Mouse (Mus musculus): ENCODE results near the gene Cdca7l. TPM values are rescaled to one million over a fixed set of nuclear protein-coding genes. Genes with fewer than 3 reads are reported as not detected.

Gene Cdca7l
- total RNA-seq, 2 experiments from 2014 or later = 13.4 to 38.7 TPM

DNA sequence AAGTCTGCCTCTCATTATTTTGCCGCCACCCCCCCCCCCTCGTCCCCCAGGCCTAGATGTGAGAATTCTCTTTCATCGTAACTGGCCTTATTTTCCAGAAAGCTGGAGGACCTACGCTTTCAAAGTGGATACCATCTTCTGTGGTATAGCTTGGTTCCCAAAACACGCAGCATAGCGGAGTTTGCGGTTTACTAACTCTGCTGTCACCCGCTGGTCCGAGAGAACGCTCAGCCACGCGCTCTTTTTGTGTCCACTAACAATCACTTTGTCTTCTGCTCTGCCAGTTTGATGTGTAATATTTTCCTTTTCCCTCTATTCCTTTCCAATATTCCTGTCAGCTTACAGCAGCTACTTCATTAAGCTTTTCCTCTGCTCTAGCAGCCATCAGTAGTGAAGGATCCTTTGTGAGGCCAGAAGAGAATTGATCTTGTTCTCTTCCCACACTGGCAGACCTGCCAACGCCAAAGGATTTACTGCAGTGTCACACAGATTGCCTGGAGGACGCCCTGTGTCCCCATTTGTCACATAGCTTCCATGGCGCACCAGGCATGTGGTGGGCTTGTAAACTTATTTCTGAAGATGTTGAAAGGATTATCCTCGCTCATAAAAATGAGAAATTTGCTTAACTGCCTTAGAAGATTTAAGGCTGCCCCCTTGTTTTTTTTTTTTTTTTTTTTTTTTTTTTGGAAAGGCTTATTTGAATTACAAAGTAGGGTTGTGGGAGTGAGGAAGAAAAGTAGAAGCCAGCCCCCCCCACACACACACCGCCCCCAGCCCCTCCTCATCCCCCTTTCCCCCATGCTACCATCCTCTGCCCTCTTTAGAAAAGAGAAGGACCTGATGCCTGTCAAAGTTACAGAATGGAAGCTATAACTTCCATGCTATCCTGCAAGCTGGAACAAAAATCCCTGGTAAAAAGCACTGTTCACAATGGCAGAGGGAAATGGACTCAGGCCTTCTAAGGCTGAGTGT lies 4.6 kb downstream of the Cdca7l start:
- no peak for ATAC-seq (replicated peaks; ENCODE audit: low FRiP score, poor library complexity, severe bottlenecking)

DNA sequence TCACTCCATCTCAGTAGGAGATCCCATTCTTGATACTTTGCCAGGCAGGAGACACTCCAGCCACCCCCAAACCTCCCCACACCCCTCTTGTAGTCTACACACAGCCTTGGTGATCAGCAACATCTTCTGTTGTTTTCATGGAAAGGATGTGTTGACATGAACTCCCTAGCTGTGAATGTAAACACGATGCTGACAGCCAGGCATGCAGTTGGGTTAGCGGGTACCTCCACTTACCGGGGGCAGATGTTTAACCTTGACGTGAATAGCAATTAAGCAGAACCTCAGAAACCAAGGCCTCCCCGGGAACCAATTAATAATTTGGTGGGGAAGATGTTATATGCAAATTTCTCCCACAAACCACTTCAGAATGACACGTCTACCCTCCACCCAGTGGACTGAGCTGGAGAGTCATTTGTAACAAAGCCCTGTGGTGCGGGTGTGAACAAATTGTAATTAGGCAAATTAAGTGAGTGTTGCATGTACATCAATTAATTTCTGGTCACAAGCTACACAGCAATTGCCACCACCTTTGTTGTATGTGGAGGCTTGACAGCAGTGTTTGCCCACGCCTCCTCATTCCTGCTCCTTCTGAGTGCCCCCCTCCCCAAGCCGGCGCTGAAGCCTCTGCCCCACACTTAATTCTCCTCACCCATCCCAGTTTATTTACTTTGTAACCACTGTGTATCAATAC lies 5.4 kb downstream of the Cdca7l start:
- ATAC-seq (replicated peaks; ENCODE audit: low FRiP score, poor library complexity, severe bottlenecking) = no peak

DNA sequence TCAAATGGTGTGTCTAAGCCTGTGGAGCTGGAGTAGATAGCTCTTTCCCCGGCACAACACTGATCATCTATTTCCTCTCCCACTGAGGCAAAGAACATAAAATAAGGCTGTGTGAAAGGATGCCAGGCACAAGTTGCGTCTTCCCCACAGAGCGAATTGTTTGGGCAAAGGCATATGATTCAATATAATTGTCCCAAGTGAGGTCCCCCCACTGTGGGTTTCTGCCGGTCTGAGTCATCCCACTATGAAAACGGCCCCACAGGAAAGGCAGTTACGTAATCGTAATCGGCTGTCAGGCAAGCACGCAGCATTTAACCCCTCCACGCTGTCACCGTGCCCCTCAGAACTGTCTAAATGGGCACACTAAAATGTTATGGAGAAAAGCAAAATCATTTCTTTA lies 6.0 kb downstream of the Cdca7l start:
- no peak for ATAC-seq (replicated peaks; ENCODE audit: low FRiP score, poor library complexity, severe bottlenecking)

DNA sequence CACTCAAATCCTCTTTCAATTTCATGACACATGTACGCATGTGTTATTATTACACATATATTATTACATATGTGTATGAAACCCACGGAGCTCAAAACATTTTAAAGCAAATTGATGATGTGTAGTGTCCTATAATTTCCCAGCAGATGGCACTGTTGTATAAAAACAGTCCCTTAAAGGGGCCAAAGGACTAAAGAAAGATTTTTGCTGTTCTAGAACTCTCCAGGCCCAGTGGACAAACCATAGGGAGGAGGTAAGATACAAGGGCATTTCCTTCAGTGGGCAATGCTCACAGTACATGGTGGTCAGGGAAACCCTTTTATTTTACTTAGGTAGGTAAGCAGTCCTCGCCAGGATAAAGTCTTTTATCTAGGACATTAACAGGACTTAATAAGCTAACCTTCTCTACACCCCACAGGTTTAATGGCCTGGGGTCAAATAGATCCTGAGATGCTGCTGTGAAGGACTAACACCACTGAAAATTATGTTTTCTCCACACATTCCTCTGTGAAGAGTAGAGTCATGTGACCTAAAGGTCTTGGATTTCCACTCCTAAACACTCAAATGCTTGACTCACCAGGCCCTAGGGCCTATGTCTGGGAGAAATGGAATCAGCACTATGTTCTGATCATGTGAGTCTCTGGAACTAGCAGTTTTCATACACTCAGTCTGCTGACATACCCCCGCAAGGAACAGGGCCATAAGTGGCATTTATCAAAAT lies 16.2 kb downstream of the Cdca7l start:
- ATAC-seq (replicated peaks; ENCODE audit: low FRiP score, poor library complexity, severe bottlenecking) = no peak

DNA sequence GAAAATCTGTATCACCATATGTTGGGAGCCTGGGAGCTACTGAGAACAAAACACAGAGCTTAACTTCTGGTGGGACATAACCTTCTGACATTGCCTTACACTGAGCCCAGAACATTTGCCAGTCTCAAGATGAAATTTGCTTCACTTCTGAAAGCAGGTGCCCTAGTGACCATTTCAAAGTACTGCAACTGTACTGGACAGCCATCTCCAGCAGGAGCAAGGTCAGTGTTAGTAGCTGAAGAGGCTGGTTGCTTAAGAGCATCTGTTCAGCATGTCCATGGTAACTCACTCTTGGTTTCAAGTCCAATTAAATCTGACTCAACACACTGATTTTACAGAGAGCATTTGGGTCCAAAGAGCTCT lies 16.8 kb downstream of the Cdca7l start:
- no peak for ATAC-seq (replicated peaks; ENCODE audit: low FRiP score, poor library complexity, severe bottlenecking)

DNA sequence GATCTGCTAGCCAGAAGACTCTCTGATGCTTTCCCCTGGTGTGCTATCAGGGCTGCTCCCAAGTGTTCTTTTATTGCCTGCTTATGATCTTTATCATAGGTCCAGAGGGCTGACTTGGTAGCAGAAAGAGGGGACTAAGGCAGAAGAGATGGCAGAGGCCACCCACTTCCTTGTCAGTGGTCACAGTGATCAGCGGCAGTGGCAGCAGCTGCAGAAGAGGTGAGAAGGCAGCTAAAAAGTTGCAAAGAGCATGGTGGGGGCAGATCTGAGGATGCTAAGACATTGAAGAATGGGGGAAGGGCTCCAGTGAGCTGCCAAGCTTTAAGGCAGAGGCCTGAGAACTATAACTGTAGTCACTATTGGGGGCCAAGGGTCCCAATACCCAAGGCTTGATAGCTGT lies 17.3 kb downstream of the Cdca7l start:
- ATAC-seq (replicated peaks; ENCODE audit: low FRiP score, poor library complexity, severe bottlenecking) = no peak

DNA sequence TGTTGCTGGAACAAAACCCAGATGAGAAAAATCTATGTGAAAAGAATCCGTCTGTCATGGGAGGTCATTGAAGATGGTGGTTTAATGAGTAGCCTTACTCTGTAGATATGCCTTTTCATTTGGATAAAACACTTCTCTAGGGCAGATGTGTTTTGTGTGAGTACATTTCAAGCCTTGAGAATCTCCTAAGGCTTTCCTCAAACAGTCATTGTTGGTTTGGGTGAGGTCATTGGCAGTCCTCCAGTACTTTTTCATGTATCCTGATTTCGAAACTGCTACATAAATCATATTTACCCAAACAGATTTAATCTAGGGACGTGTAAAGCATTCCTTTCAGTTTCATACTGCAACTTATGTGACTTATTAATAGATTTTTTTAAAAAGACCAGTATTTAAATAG lies 24.3 kb downstream of the Cdca7l start:
- ATAC-seq (replicated peaks; ENCODE audit: low FRiP score, poor library complexity, severe bottlenecking) = no peak

DNA sequence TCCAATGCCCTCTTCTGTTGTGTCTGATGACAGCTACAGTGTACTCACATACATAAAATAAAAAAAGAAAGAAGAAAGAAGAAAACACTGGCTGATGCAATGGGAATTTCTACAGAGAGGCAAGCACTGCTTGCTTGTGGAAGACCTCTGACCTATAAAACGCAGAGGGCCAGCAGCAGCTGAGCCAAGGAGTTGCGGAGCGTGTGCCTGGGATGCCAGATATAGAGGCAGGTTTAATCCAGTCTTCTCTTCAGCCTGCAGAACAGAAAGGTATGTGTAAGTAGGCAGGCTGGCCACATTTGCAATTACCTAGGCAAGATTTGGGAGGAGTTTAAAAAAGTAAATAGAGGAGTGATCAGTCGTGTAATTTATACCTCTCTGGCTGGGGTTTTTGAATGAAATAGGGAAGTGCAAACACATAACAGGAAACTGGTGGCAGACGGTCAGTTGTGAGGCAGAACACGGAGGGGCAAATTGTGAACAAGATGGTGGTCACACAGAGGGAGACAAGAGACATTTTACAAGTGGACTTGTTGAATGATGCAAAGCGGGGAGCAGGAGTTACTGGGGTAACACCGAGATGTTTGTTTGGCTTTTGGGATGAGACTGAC lies 27.4 kb downstream of the Cdca7l start:
- no peak for ATAC-seq (replicated peaks; ENCODE audit: low FRiP score, poor library complexity, severe bottlenecking)

DNA sequence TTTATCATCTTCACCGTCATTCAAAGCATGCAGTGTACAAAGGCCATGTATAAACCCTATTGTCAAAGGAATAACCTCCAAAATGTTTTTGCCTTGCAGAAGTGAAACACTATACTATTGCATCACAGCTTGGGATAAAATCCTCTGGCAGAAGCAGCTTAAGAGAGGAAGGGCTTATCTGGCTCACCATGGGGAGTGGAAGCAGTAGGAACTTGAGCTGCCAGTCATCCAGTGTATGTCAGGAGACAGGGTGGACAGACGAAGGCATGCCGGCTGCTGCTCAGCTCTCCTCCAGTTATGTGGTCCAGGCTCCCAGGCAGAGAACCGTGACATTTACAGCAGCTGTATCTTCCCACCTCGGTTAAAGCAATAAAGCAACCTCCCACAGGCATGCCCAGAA lies 28.1 kb downstream of the Cdca7l start:
- no peak for ATAC-seq (replicated peaks; ENCODE audit: low FRiP score, poor library complexity, severe bottlenecking)

DNA sequence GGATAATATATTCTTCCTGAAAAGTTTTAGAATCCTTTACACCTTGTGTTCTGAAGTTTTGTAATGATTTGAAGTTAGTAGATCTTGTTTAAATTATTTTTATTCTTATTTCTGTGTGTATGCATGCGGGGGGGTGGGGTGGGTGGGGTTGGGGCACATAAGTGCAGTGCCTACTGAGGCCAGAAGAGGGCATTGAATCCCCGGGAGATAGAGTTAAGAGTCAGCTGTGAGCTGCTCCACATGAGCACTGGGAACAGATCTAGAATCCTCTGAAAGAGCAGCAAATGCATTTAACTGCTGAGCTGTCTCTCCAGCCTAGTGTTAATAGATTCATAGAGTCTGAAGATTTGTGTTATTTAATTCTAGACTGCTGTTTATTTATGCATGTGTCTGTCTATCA lies 30.6 kb downstream of the Cdca7l start:
- ATAC-seq (replicated peaks; ENCODE audit: low FRiP score, poor library complexity, severe bottlenecking) = no peak

DNA sequence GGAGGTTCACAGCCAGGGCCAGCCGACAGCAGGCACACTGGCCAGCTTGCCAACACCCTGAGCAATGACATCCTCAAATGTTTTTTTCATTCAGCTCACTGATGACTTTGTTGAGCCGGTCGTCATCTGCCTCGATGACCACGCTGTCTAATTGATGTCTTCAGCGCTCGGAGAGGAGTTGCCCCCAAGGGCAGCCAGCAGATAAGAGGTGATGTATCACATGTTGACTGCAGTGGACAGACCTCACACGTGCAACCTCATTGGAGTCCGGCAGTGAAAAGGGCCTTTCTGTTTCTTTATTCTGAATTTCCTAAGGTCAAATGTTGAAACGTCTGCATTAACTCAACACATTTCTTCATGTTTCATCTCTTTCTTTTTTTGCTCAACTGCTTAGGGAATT lies 31.3 kb downstream of the Cdca7l start:
- no peak for ATAC-seq (replicated peaks; ENCODE audit: low FRiP score, poor library complexity, severe bottlenecking)

DNA sequence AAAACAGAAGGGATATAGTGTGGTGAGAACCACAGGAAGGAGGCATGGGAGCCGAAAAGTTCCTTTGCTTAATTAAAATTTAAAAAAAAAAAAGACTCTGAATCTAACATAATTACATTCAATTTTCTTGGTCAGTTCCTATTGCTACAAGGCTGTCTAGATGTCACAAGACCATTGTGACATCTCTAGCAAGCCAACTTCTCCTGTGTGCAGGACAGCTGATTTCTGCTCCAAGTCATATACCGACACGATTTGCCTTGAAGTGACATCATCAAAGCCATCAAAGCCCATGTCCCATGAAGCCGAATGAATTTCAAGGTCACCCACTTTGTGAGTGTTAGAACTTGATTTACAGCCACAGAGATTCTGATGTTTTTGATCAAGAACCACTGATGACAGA lies 33.3 kb downstream of the Cdca7l start:
- no peak for ATAC-seq (replicated peaks; ENCODE audit: low FRiP score, poor library complexity, severe bottlenecking)

DNA sequence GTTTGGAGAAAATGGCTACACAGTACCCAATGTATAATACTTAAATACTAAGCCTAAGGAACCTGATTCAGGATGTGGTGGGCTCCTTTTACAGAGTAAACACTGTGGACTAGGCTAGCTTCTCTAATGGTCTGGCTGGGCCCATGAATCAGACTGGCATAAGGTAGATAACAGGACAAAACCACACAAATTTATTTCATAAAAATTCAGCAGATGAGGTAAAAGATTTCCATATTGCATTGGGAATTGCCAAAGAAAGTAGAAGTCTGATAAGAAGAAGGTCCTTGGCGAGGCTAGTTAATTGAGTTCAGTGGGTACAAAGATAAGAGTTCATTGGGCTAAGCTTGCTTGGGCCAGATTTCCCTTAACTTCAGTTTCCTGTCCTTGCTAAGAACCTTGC lies 36.6 kb downstream of the Cdca7l start:
- no peak for ATAC-seq (replicated peaks; ENCODE audit: low FRiP score, poor library complexity, severe bottlenecking)

DNA sequence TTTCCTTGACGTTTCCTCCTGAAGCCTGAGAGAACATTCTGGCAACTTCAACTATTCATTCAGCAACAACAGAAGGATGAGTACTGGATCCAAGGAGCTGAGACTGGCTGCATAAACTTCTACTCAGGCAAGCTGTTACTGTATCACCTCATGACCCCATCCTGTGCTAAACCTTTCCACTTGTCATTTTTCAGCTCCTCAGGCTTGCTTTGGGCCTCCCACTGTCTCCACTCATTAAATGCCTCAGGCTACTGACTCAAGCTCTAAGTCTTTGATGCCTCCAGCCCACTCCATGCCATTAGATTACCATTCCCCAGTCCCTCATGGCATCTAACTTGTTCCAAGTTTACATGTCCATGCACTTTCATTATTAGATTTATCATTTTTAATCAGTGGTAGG lies 38.6 kb downstream of the Cdca7l start:
- ATAC-seq (replicated peaks; ENCODE audit: low FRiP score, poor library complexity, severe bottlenecking) = no peak

DNA sequence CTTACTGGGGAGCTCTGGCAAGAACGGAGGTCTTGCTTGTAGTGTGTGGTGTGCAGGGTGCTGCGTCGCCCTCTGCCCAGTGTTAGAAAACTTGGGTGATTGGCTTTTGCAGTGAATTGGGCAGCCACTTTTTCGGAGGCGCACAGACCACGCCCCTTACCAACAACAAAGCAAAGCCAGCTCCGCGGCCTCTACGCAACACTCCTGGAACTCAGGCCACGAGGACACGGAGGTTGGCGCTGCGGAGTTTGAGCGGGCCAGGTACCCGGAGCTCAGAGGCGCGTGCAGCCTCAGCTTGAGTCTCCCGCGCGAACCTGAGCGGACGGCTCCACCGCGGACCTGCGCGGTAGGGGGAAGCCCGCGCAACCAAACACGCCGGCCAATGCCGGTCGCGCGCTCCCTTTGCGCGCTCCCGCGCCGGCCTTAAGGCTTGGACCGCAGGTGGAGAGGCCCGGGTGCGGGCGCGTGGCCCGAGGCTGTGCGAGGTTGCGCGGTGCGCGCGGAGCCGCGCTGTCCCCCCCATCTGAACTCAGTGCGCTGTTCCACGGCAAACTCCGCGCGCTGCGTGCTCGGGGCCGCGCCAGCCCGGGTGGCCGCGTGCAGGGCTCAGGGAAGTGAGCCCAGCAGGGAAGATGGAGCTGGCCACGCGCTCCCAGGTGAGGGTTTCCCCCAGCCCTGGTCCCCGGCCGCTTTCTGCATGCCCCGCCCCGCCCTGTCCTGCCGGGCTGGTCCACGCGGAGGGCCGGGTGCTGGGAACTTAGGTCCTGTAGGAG lies 39.4 kb downstream of the Cdca7l start:
- ATAC-seq (replicated peaks; ENCODE audit: low FRiP score, poor library complexity, severe bottlenecking) = peak; percentile 77

DNA sequence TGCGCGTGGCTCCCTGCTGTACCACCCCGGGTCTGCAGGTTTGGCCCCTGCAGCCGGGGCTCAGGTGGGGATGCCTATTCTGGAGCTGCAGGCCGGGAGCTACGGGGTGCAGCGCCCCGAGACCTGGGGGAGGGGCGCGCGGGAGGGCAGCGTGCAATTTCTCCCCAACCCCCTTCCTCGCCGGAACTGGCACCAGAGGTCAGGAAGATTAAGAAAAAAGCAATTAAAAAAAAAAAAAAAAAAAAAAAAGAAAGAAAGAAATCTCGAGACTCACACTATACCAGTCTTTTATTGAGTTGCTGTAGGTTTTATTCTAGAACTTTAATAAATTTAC lies 40.0 kb downstream of the Cdca7l start:
- no peak for ATAC-seq (replicated peaks; ENCODE audit: low FRiP score, poor library complexity, severe bottlenecking)

DNA sequence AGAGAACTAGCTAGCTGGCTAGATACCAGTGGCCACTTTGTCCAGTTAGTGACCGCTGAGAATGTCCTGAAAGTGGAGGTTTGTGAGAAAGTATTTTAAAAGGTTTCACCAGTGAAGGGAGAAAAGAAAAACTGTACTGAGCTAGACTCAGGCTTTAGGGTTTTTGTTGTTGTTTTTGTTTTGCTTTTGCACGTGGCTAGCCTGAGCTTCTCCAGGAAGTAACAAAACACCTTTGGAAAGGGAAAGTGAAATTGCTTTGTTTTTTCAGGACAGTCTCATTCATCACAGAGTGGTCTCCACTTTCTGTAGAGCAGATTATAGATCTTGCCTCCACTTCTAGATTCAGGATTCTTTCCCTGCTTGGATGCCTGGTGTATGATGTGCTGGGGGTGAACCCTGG lies 40.8 kb downstream of the Cdca7l start:
- no peak for ATAC-seq (replicated peaks; ENCODE audit: low FRiP score, poor library complexity, severe bottlenecking)

DNA sequence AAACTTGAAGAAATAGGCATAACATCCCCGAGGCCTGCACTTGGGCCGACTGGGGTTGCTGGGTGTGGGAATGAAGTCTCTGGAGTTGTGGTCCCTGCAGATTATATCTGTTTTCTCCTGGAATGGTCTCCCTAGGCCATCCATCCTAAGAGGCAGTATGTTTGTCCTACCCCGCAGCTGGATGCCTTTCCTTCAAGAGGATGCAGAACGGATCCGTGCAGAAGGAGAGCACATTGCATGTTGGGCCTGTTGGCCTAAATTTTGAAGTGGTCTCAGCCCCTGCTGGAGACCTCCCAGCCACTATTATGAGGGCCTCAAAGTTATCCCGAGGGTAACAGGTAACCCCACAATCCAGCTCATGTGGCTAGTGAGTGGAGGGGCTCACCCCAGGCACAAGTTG lies 44.5 kb downstream of the Cdca7l start:
- no peak for ATAC-seq (replicated peaks; ENCODE audit: low FRiP score, poor library complexity, severe bottlenecking)

DNA sequence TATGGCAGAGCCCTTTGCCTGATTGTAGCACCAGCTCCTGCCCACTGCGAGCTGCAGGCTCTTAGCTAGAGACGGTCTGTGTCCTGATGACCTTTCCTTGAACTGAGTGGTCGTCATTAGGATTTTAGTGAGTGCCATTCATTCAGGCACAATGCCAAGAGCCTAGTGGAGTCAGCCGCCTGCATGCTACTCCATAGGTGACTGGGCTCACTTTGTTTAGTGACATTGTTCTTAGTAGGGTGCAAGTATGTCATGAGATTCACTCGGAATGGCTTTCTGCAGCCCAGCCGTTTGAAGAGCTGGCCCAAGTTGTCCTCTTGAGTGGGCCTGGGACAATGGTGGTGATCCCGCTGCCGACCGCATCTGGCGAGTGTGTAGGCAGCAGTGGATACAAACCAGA lies 46.4 kb downstream of the Cdca7l start:
- ATAC-seq (replicated peaks; ENCODE audit: low FRiP score, poor library complexity, severe bottlenecking) = no peak

DNA sequence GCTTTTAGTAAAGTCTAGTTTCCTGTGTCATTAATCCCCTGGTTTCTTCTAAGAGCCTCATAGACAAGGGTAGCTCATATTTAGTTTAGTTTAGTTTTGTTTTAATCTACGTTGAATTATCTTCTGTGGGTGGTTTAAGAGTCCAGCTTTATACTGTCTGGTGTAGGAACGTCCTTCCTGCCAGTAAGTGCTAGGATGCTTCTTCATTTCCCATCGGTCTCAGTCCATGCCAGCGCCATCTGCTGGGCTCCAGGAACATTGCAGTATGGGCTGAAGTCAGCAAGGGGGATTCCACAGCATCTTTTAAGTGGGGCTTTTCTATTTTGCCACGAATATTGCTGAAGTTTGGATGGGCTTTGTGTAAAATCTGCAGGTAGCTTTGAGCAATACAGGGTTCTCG lies 49.2 kb downstream of the Cdca7l start:
- peak; percentile 77 for ATAC-seq (replicated peaks; ENCODE audit: low FRiP score, poor library complexity, severe bottlenecking)
